8 mouse cellular contexts compared by ENCODE assay signal in genomic region chr4:32984242-32984641, GRCm38 (mm10). TPM values are rescaled to one million over a fixed set of nuclear protein-coding genes. Genes with fewer than 3 reads are reported as not detected.
DNase-seq lines count a peak whose midpoint lies in the region; ATAC-seq and TF ChIP-seq lines count a peak whose summit lies in the region.

No protein-coding gene starts in this region.

- no peaks in the 10 kb centered on the region for H3K27me3 ChIP-seq in heart, embryonic 15.5 days
- H3K27me3 ChIP-seq in liver, embryonic 14.5 days (ENCODE audit: control insufficient read depth, insufficient read depth, low read length) = peaks cover 41% of the 10 kb centered on the region
- no peaks in the 10 kb centered on the region for H3K27me3 ChIP-seq in stomach, postnatal 0 days (ENCODE audit: control insufficient read depth, insufficient read depth, low read length)

- TF ChIP-seq CTCF in layer of hippocampus, adult 2 months (conservative IDR thresholded peaks at IDR 0.05) = no peak
- no peak for TF ChIP-seq CTCF in liver, embryonic 14.5 days (IDR thresholded peaks at IDR 0.05; ENCODE audit: low read depth)
- TF ChIP-seq CTCF in stomach, postnatal 0 days (IDR thresholded peaks at IDR 0.05; ENCODE audit: low read depth) = no peak

- no peaks in the 10 kb centered on the region for H3K36me3 ChIP-seq in heart, embryonic 15.5 days
- H3K36me3 ChIP-seq in liver, embryonic 14.5 days (replicated peaks; ENCODE audit: control insufficient read depth, insufficient read depth, low read depth) = no peaks in the 10 kb centered on the region
- no peaks in the 10 kb centered on the region for H3K36me3 ChIP-seq in stomach, postnatal 0 days (ENCODE audit: control insufficient read depth, insufficient read depth, low read length)

- no peaks in the 10 kb centered on the region for H3K9me3 ChIP-seq in heart, embryonic 15.5 days (replicated peaks)
- H3K9me3 ChIP-seq in liver, embryonic 14.5 days (ENCODE audit: control insufficient read depth, low read length) = no peaks in the 10 kb centered on the region
- no peaks in the 10 kb centered on the region for H3K9me3 ChIP-seq in stomach, postnatal 0 days (ENCODE audit: control insufficient read depth, low read length)

- peak overlapping the region; percentile 96; the same call in 1 of the 2 replicates for H3K27ac ChIP-seq in layer of hippocampus, adult 2 months
- no peak overlapping the region for H3K27ac ChIP-seq in brown adipose tissue, adult 24 weeks (replicated peaks; ENCODE audit: low read depth, low read length)
- H3K27ac ChIP-seq in heart, embryonic 15.5 days = peak overlapping the region; percentile 82
- no peak overlapping the region for H3K27ac ChIP-seq in liver, embryonic 14.5 days
- H3K27ac ChIP-seq in stomach, postnatal 0 days (replicated peaks) = no peak overlapping the region

- peak overlapping the region; percentile 90 for H3K4me3 ChIP-seq in layer of hippocampus, adult 2 months
- H3K4me3 ChIP-seq in brown adipose tissue, adult 24 weeks (ENCODE audit: insufficient read depth, low read depth, low read length) = peak overlapping the region; percentile 80; the same call in 1 of the 2 replicates
- H3K4me3 ChIP-seq in heart, embryonic 15.5 days = peak overlapping the region; percentile 69
- peak overlapping the region; percentile 59 to 61 for H3K4me3 ChIP-seq in liver, embryonic 14.5 days (ENCODE audit: insufficient read depth in 1 of 2, low read depth in 2 of 2, low read length in 2 of 2)
- H3K4me3 ChIP-seq in stomach, postnatal 0 days (ENCODE audit: low read depth, low read length) = peak overlapping the region; percentile 70

- TF ChIP-seq EP300 in liver, embryonic 14.5 days (IDR thresholded peaks at IDR 0.05; ENCODE audit: low read depth) = no peak
- no peak for TF ChIP-seq EP300 in stomach, postnatal 0 days (optimal IDR thresholded peaks at IDR 0.05)

- ATAC-seq in heart, embryonic 15.5 days (replicated peaks; ENCODE audit: insufficient number of reproducible peaks, insufficient read depth, low FRiP score, low read depth) = no peak
- ATAC-seq in liver, embryonic 14.5 days (ENCODE audit: insufficient read depth) = no peak
- no peak for ATAC-seq in stomach, postnatal 0 days (ENCODE audit: low FRiP score, low TSS enrichment)

- 2% methylated on average over 13 of the region's 13 CpGs for WGBS in heart, embryonic 15.5 days
- 2% methylated on average over 13 of the region's 13 CpGs for WGBS in liver, embryonic 14.5 days (ENCODE audit: insufficient replicate concordance)
- WGBS in stomach, postnatal 0 days = 4% methylated on average over 13 of the region's 13 CpGs

- DNase-seq in layer of hippocampus, adult 2 months (ENCODE audit: low spot score in 2 of 2) = no peak
- no peak for DNase-seq in layer of hippocampus, postnatal 10 days (ENCODE audit: low spot score in 2 of 2)
- no peak for DNase-seq in liver, embryonic 14.5 days (ENCODE audit: low read depth in 3 of 3, low spot score in 3 of 3)
- DNase-seq in stomach, postnatal 0 days (ENCODE audit: low spot score) = no peak
- no peak for DNase-seq in spleen, postnatal 14 days (ENCODE audit: low spot score in 2 of 2)
- DNase-seq in layer of hippocampus, postnatal 25 days (ENCODE audit: extremely low spot score in 1 of 2, low spot score in 1 of 2) = no peak

- no peaks in the 10 kb centered on the region for H3K4me1 ChIP-seq in brown adipose tissue, adult 24 weeks (ENCODE audit: control insufficient read depth, insufficient read depth, insufficient read length, low read length)
- H3K4me1 ChIP-seq in heart, embryonic 15.5 days (replicated peaks) = peaks cover 37% of the 10 kb centered on the region
- peaks cover 31 to 43% of the 10 kb centered on the region in 2 experiments for H3K4me1 ChIP-seq in liver, embryonic 14.5 days (replicated peaks; ENCODE audit: control insufficient read depth in 2 of 2, insufficient read depth in 2 of 2, low read length in 1 of 2)
- H3K4me1 ChIP-seq in stomach, postnatal 0 days (replicated peaks; ENCODE audit: control insufficient read depth, insufficient read depth) = no peaks in the 10 kb centered on the region

- peak overlapping the region; percentile 74 for H3K9ac ChIP-seq in heart, embryonic 15.5 days
- H3K9ac ChIP-seq in liver, embryonic 14.5 days (replicated peaks) = peak overlapping the region; percentile 53
- H3K9ac ChIP-seq in stomach, postnatal 0 days (ENCODE audit: low read length) = no peak overlapping the region

- H3K4me2 ChIP-seq in heart, embryonic 15.5 days = peak overlapping the region; percentile 94
- H3K4me2 ChIP-seq in liver, embryonic 14.5 days (ENCODE audit: low read depth) = peak overlapping the region; percentile 78
- H3K4me2 ChIP-seq in stomach, postnatal 0 days (replicated peaks; ENCODE audit: low read depth) = peak overlapping the region; percentile 100

RNA-seq across cellular contexts. Expression of gene Rragd, which starts 1.4 kb away (rescaled TPM):
- 10 to 100 TPM; 62.1 to 68.2 TPM for total RNA-seq in layer of hippocampus, adult 2 months (2021)
- total RNA-seq in layer of hippocampus, postnatal 10 days (2021) = 10 to 100 TPM; 54.9 to 55.0 TPM
- polyA plus RNA-seq in brown adipose tissue, adult 24 weeks (2012; ENCODE audit: insufficient read depth, insufficient read length, missing spikeins) = 1.4 and 6.6 TPM in 2 replicates
- 42.1 and 52.3 TPM in 2 replicates for polyA plus RNA-seq in heart, embryonic 15.5 days (2015; fragmentation: Nextera tagmentation; extraction: Ambion mirVana)
- polyA plus RNA-seq in liver, embryonic 14.5 days (2012; rRNA removed) = 1.4 and 2.4 TPM in 2 replicates
- polyA plus RNA-seq in liver, embryonic 14.5 days (2014; fragmentation: Nextera tagmentation; extraction: Ambion mirVana) = 2.6 and 4.1 TPM in 2 replicates
- polyA plus RNA-seq in stomach, postnatal 0 days (2015; fragmentation: Nextera tagmentation; extraction: Ambion mirVana) = 1.7 and 2.8 TPM in 2 replicates
- total RNA-seq in layer of hippocampus, postnatal 25 days (2021) = 10 to 100 TPM; 58.9 to 60.5 TPM

RNA-seq across cellular contexts. Expression of gene Ankrd6, which starts 33.6 kb away (rescaled TPM):
- total RNA-seq in layer of hippocampus, adult 2 months (2021) = 10 to 100 TPM; 39.6 TPM
- 10 to 100 TPM; 30.7 to 32.1 TPM for total RNA-seq in layer of hippocampus, postnatal 10 days (2021)
- polyA plus RNA-seq in brown adipose tissue, adult 24 weeks (2012; ENCODE audit: insufficient read depth, insufficient read length, missing spikeins) = 0.58 and 0.59 TPM in 2 replicates
- 4.1 and 6.3 TPM in 2 replicates for polyA plus RNA-seq in heart, embryonic 15.5 days (2015; fragmentation: Nextera tagmentation; extraction: Ambion mirVana)
- 0.19 and 0.31 TPM in 2 replicates for polyA plus RNA-seq in liver, embryonic 14.5 days (2012; rRNA removed)
- polyA plus RNA-seq in liver, embryonic 14.5 days (2014; fragmentation: Nextera tagmentation; extraction: Ambion mirVana) = 0.42 and 0.62 TPM in 2 replicates
- 2.2 and 2.3 TPM in 2 replicates for polyA plus RNA-seq in stomach, postnatal 0 days (2015; fragmentation: Nextera tagmentation; extraction: Ambion mirVana)
- 10 to 100 TPM; 34.8 to 35.6 TPM for total RNA-seq in layer of hippocampus, postnatal 25 days (2021)

RNA-seq across cellular contexts. Expression of gene Ube2j1, which starts 47.0 kb away (rescaled TPM):
- total RNA-seq in layer of hippocampus, adult 2 months (2021) = 10 to 100 TPM; 93.4 to 94.8 TPM
- total RNA-seq in layer of hippocampus, postnatal 10 days (2021) = 100 to 1,000 TPM in 1 of 2 experiments, 10 to 100 TPM in 1; 89.4 to 109 TPM
- 38.1 and 39.7 TPM in 2 replicates for polyA plus RNA-seq in brown adipose tissue, adult 24 weeks (2012; ENCODE audit: insufficient read depth, insufficient read length, missing spikeins)
- 32.5 and 34.6 TPM in 2 replicates for polyA plus RNA-seq in heart, embryonic 15.5 days (2015; fragmentation: Nextera tagmentation; extraction: Ambion mirVana)
- polyA plus RNA-seq in liver, embryonic 14.5 days (2012; rRNA removed) = 10.1 and 13.3 TPM in 2 replicates
- 35.9 and 36.4 TPM in 2 replicates for polyA plus RNA-seq in liver, embryonic 14.5 days (2014; fragmentation: Nextera tagmentation; extraction: Ambion mirVana)
- 35.1 TPM in 2 replicates for polyA plus RNA-seq in stomach, postnatal 0 days (2015; fragmentation: Nextera tagmentation; extraction: Ambion mirVana)
- 100 to 1,000 TPM in 1 of 2 experiments, 10 to 100 TPM in 1; 97.2 to 101 TPM for total RNA-seq in layer of hippocampus, postnatal 25 days (2021)

Comparison
In these comparisons a context has a peak if more than half of its experiments do, and no peak if none do; other contexts are left out.
1. H3K27ac ChIP-seq: peak in layer of hippocampus, adult 2 months (single experiment) and heart, embryonic 15.5 days (single experiment); none in brown adipose tissue, adult 24 weeks (single experiment), liver, embryonic 14.5 days (single experiment) and stomach, postnatal 0 days (single experiment).
2. Peak in every context shown above with its lines, with median percentiles within 50 percentile points of each other: H3K4me3 ChIP-seq and H3K4me2 ChIP-seq.